Mouse (Mus musculus) urinary bladder, postnatal 36 days (tissue): ENCODE results near the gene Hivep3.

Experiments used
- DNase-seq, 2 experiments: peaks; one replicate each; pipeline ENCODE4 v3.0.0; 2022; ENCODE audit warnings: low spot score in 2 of 2, mixed read lengths in 1 of 2

The Hivep3 gene

GRCm38 (mm10) chr4:120096935-120097334, 363.4 kb downstream of the Hivep3 start:
- DNase-seq = no peak

GRCm38 (mm10) chr4:120101186-120101585, 367.6 kb downstream of the Hivep3 start:
- DNase-seq = no peak

GRCm38 (mm10) chr4:120104599-120104998, 371.0 kb downstream of the Hivep3 start:
- DNase-seq = peak; percentile 44 to 66

- no peak for DNase-seq
These were observed 372.8 kb downstream of the Hivep3 start for GRCm38 (mm10) chr4:120106362-120106761.

- DNase-seq = no peak
These were observed 374.2 kb downstream of the Hivep3 start for GRCm38 (mm10) chr4:120107787-120108186.

- DNase-seq = no peak
These were observed 381.9 kb downstream of the Hivep3 start for GRCm38 (mm10) chr4:120115516-120115915.

- DNase-seq = no peak
These were observed 382.7 kb downstream of the Hivep3 start for GRCm38 (mm10) chr4:120116312-120116711.

- peak; percentile 47 to 67 for DNase-seq
These were observed 386.7 kb downstream of the Hivep3 start for GRCm38 (mm10) chr4:120120276-120120675.

- DNase-seq = no peak
These were observed 391.1 kb downstream of the Hivep3 start for GRCm38 (mm10) chr4:120124656-120125055.

GRCm38 (mm10) chr4:120126047-120126446, 392.5 kb downstream of the Hivep3 start:
- peak in 1 of 2 experiments; percentile 53 for DNase-seq

- no peak for DNase-seq
These were observed 393.7 kb downstream of the Hivep3 start for GRCm38 (mm10) chr4:120127333-120127732.

- DNase-seq = peak in 1 of 2 experiments; percentile 66
These were observed 394.4 kb downstream of the Hivep3 start for GRCm38 (mm10) chr4:120128033-120128432.

GRCm38 (mm10) chr4:120129233-120129885, 395.8 kb downstream of the Hivep3 start:
- DNase-seq = peak in 1 of 2 experiments; percentile 36

GRCm38 (mm10) chr4:120130926-120131325, 397.3 kb downstream of the Hivep3 start:
- no peak for DNase-seq

- peak; percentile 35 to 73 for DNase-seq
These were observed 398.0 kb downstream of the Hivep3 start for GRCm38 (mm10) chr4:120131441-120132220.

GRCm38 (mm10) chr4:120134223-120134622, 400.6 kb downstream of the Hivep3 start:
- no peak for DNase-seq

GRCm38 (mm10) chr4:120141810-120142209, 408.2 kb downstream of the Hivep3 start:
- DNase-seq = no peak

- no peak for DNase-seq
These were observed 409.3 kb downstream of the Hivep3 start for GRCm38 (mm10) chr4:120142905-120143304.

GRCm38 (mm10) chr4:120144343-120144742, 410.8 kb downstream of the Hivep3 start:
- peak; percentile 42 to 62 for DNase-seq

GRCm38 (mm10) chr4:120145931-120146330, 412.3 kb downstream of the Hivep3 start:
- no peak for DNase-seq

- peak; percentile 81 to 86 for DNase-seq
These were observed 414.9 kb downstream of the Hivep3 start for GRCm38 (mm10) chr4:120148291-120149141.

GRCm38 (mm10) chr4:120149142-120149524, 415.5 kb downstream of the Hivep3 start:
- no peak for DNase-seq
